Mouse (Mus musculus): ENCODE results near the gene Lrrc4c.

Gene Lrrc4c

GRCm38 (mm10) chr2:97299704-97300103 is 981.7 kb downstream of the Lrrc4c start:
- DNase-seq: peak; percentile 9

GRCm38 (mm10) chr2:97318008-97318407 is 1000.0 kb downstream of the Lrrc4c start:
- no peak for DNase-seq

- no peak for DNase-seq
These were observed 1000.6 kb downstream of the Lrrc4c start for GRCm38 (mm10) chr2:97318536-97318935.

GRCm38 (mm10) chr2:97332084-97332682 is 1014.2 kb downstream of the Lrrc4c start:
- no peak for DNase-seq

GRCm38 (mm10) chr2:97339627-97340026 is 1021.7 kb downstream of the Lrrc4c start:
- no peak for DNase-seq

GRCm38 (mm10) chr2:97361235-97361634 is 1043.3 kb downstream of the Lrrc4c start:
- no peak for DNase-seq

GRCm38 (mm10) chr2:97369978-97370377 is 1052.0 kb downstream of the Lrrc4c start:
- no peak for DNase-seq

GRCm38 (mm10) chr2:97391437-97391836 is 1073.5 kb downstream of the Lrrc4c start:
- no peak for DNase-seq

GRCm38 (mm10) chr2:97391876-97392275 is 1073.9 kb downstream of the Lrrc4c start:
- DNase-seq: no peak

GRCm38 (mm10) chr2:97413066-97413465 is 1095.1 kb downstream of the Lrrc4c start:
- DNase-seq: no peak

- peak; percentile 9 for DNase-seq
These were observed 1096.7 kb downstream of the Lrrc4c start for GRCm38 (mm10) chr2:97414416-97415362.

- DNase-seq: no peak
These were observed 1116.2 kb downstream of the Lrrc4c start for GRCm38 (mm10) chr2:97434140-97434539.

GRCm38 (mm10) chr2:97435616-97436015 is 1117.6 kb downstream of the Lrrc4c start:
- no peak for DNase-seq

GRCm38 (mm10) chr2:97437767-97438166 is 1119.8 kb downstream of the Lrrc4c start:
- no peak for DNase-seq

- no peak for DNase-seq
These were observed 1145.6 kb downstream of the Lrrc4c start for GRCm38 (mm10) chr2:97463573-97463972.

GRCm38 (mm10) chr2:97466243-97466793 is 1148.3 kb downstream of the Lrrc4c start:
- peak; percentile 88 for DNase-seq

GRCm38 (mm10) chr2:97467031-97467549 is 1149.1 kb downstream of the Lrrc4c start:
- DNase-seq: peak; percentile 66

GRCm38 (mm10) chr2:97467664-97468063 is 1149.7 kb downstream of the Lrrc4c start:
- no peak for DNase-seq

- DNase-seq: no peak
These were observed 1150.4 kb downstream of the Lrrc4c start for GRCm38 (mm10) chr2:97468372-97468771.

GRCm38 (mm10) chr2:97469396-97469795 is 1151.4 kb downstream of the Lrrc4c start:
- no peak for DNase-seq

GRCm38 (mm10) chr2:97478175-97478924 is 1160.4 kb downstream of the Lrrc4c start:
- DNase-seq: no peak

- DNase-seq: peak; percentile 39
These were observed 1160.9 kb downstream of the Lrrc4c start for GRCm38 (mm10) chr2:97478925-97479298.

- no peak for DNase-seq
These were observed 1167.0 kb downstream of the Lrrc4c start for GRCm38 (mm10) chr2:97484990-97485389.
